Mouse (Mus musculus) T-cell, adult 66 days (primary cell): ENCODE results near the gene Tcea3. TPM values are rescaled to one million over a fixed set of nuclear protein-coding genes. Genes with fewer than 3 reads are reported as not detected.

ENCODE experiments used
- total RNA-seq, 2 experiments: library from RNA; stranded (reverse); gene quantifications; 3 replicates in 1 of 2; 4 replicates in 1 of 2; pipeline ENCODE4 v1.2.4; 2023

The Tcea3 gene
- total RNA-seq: 1 to 10 TPM; 1.1 to 1.3 TPM

DNA sequence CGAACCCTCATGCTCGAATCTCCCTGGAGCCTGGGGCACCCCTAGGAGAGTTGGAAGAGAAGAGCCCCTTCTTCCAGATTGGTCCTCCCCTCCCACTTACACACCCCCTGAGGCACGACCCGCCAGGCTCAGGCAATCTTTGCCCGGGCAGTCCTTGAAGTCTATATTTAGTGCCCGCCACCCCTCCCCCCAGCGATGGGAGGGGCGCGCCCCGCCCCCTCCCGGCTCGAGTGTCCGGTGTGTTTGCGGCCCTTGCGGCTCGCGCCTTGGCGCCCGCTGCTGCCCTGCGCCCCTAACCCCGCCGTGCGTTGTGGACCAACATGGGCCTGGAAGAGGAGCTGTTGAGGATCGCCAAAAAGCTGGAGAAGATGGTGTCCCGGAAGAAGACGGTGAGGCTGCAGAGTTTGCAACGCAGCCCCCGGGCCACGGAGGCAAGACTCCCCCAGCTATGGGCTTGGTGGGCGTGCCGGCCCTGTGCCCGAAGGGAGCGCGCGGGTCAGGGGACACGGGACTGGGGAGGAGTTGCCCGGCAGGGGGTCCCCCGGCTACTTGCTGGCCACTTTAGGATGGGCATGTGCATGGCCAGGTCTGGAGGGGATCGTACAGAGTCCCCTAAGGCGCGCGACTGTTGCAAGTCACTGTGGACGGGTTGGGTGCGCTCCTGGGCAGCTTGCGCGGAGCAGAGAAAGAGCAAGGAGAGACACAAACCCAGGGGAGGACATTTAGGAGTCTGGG, at the start of gene Tcea3:
TSS of gene Tcea3 (plus strand) at position 1 of the 735 bp plus-strand sequence.

DNA sequence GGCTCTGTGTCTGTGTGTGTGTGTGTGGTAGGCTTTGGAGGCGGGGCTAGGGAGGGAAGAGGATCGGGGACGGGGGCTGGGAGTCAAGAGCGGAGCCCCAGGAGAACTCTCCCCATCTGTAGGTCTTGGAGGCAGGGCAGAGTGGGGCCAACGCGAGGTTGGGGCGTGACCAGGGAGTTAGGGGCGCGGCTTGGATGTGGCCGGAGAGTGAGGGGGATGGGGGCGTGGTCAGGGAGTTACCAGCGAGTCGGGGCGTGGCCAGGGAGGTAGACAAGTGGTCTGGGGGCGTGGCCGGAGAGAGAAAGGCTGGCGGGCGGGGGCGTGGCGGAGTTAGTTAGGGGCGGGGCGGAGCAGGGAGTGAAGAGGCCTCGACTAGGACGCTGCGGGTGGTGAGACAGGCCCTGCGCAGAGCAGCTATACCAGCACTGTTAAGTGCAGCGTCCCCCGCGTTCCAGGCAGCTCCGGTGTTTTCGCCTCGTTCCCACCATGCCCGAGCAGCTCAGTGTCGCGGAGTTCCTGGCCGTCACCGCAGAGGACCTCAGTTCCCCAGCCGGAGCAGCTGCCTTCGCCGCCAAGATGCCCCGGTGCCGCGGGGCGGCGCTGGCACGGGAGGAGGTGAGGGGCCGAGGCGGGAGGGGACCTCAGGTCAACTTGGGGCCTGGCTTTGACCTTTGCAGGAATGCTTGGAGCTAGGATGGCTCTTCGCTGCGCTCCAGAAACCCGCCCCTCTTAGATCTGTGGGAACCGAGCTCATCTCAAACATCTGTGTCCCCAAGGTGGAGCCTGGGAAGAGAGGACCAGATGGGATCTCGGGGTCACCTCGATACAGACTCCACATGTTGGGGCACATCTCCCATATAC, 41.3 kb upstream of the Tcea3 start, which contains the start of gene Asap3:
TSS of gene Asap3 (plus strand) at position 333 of the 861 bp plus-strand sequence.

DNA sequence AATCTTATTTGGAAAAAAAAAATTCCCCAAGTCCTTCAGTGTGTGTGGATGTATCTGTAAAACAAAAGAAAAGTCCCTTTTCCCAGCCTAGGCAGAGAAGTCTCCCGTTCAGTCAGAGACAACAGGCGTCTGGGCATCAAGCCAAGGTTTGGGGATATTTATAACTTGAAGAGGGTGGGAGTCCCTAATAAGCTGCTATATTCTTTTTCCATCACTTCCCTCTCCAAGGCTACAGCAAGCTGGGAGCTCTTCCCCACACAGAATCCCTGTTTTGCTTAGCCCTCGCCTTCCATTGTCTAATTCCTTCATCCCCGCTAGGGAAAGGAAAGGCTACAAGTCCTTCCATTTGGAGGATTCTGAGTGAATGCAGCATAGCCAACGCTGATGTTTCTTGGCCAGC, 36.9 kb downstream of the Tcea3 start, which contains the start of gene Zfp46:
TSS of gene Zfp46 (plus strand) at position 229 of the 400 bp plus-strand sequence.

DNA sequence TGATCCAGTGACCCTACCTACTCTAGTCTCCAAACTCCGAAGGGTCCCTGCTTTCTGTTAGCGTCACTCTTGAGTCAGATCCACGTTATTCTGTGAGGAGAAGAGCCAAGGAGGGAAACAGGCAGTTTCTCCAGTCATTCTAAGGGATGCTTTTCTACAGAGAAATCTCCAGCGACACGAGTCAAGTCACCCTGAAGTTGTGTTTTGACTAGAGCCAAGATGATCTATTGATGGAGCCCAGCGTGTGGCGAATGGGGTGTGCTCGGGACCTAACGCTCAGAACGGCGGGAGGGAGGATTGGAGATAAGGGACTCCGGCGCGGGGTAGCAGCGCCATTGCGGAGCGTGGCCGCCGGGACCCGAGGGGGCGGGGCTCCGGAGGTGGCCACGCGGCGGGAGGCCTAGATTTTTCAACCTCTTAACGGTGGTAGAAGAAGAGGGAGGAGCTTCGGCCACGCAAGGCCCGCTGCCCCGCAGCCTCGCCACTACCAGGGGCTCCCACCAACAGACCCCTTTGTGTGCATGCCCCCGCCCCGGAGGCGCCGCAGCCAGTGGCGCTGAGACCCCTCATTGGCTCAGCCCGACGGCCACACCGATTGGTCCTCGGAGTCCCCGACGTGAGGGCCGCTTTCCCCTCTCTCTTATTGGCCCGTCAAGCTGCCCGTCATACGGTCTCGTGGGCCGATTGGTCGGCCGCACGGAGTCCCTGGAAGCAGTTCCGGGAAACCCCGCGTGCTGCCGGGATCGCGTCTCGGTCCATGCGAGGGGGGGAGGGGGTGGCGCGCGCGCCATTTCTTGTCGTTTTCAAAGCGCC, 62.9 kb downstream of the Tcea3 start, which contains the start of gene Hnrnpr:
TSS of gene Hnrnpr (plus strand) at position 714 of the 813 bp plus-strand sequence.

Other genes with a start within 250 kb of the Tcea3 start
- 10 to 100 TPM; 42.8 to 44.5 TPM for gene Eloa, start 226.0 kb upstream of the Tcea3 start, total RNA-seq
- 1,000 to 10,000 TPM; 1,013 to 1,078 TPM for gene Rpl11, start 194.3 kb upstream of the Tcea3 start, total RNA-seq
- 10 to 100 TPM; 25.7 to 30.0 TPM for gene Id3, start 104.2 kb upstream of the Tcea3 start, total RNA-seq
- 10 to 100 TPM; 14.7 to 15.6 TPM for gene E2f2, start 75.3 kb upstream of the Tcea3 start, total RNA-seq
- under 1 TPM in 1 of 2 experiments, not detected in 1; 0.20 TPM for gene Asap3, start 41.4 kb upstream of the Tcea3 start, total RNA-seq
- gene Zfp46, start 37.0 kb downstream of the Tcea3 start, total RNA-seq: 1 to 10 TPM; 8.7 to 9.4 TPM
- 100 to 1,000 TPM; 118 to 126 TPM for gene Hnrnpr, start 63.2 kb downstream of the Tcea3 start, total RNA-seq
- not detected for gene Htr1d, start 175.8 kb downstream of the Tcea3 start, total RNA-seq
- gene 6030445D17Rik, start 214.5 kb downstream of the Tcea3 start, total RNA-seq: not detected
- gene Luzp1, start 222.0 kb downstream of the Tcea3 start, total RNA-seq: 1 to 10 TPM; 1.4 to 2.0 TPM